Mouse (Mus musculus): ENCODE results near the gene Derl2.

DNA sequence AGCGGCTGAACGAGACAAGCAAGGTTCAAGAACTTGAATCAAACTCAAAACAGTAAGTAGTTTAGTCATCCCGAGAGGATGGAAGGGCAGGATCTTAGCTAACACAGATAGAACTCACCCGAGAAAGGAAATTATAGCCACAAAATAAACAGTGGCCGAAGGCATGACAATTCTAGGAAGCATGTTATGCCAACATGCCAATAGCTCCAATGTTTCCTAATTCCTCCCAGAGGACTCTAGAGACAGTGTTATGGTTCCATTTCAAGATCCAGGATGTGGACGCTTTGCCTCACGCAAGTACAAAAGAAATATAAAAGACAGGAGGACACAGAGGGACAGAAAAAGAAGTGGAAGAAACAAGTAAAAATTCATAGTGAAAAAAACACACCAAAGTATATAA, 11.8 kb downstream of the Derl2 start:
- TF ChIP-seq CTCF (IDR thresholded peaks at IDR 0.05; ENCODE audit: extremely low read depth, insufficient read depth, low read length) (no peak), POLR2A (IDR thresholded peaks at IDR 0.05; ENCODE audit: extremely low read depth, insufficient read depth, low read length) (no peak)
